Mouse (Mus musculus): ENCODE results near the gene Tanc1.
A peak's percentile ranks its signal among the peaks of the same experiment; 100 is the strongest.

Gene Tanc1

DNA sequence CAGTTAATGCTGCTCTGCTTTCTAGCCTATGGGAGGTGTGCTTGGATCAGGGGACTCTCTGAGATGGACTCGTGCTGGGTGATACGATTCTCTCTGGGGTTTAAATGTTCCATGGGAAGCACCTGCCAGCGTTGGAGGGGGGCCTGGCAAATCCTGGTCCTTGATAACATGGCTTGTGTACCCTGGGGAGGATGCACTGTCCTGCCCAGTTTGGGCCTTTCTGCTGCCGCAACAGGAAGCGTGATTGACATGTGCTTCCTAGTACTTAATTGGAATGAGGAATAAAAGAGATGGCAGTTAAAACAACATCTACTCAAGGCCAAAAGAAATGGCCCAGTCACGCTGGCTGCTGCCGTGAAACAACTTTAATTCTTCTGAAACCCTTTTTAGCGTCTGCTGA lies 109.3 kb downstream of the Tanc1 start:
- no peak for DNase-seq

DNA sequence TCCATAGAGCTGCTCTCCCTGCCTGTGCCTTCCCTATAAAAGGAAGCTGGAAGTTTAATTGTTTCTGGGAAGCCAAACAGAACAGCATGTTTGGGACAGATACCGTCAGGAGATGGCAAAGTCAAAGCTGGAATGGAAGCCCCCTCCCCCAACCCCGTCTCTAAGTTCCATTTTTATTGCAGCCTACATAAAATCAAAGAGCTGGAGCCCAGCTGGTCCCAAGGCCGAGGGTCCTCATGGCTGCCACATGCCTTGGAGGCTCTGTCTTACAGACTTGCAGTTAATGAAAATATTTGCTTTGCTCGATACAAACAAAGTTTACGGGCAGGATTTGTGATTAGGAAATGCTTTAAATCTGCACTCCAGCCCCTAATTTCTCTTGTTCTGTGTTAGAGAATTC lies 109.9 kb downstream of the Tanc1 start:
- peak in 1 of 2 experiments; percentile 2 for DNase-seq

DNA sequence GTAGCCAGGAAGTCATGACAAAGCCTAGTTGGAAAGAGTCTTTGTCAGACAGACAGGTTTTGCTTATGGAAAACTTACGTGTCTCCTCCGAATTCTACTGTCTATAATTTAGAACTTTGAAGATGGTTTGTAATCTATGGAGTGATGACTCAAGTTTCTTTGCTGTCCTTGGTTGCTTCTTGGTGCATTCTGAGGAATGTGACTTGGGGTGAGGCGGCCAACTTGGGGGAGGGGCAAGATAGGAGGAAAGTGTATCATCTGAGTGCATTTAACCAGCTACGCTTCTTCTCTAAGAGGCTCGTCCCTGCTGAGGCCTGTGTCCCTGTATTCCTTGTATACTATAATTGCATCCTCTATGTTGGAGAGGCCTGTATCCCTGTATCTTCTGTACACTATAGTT lies 111.5 kb downstream of the Tanc1 start:
- no peak for DNase-seq

DNA sequence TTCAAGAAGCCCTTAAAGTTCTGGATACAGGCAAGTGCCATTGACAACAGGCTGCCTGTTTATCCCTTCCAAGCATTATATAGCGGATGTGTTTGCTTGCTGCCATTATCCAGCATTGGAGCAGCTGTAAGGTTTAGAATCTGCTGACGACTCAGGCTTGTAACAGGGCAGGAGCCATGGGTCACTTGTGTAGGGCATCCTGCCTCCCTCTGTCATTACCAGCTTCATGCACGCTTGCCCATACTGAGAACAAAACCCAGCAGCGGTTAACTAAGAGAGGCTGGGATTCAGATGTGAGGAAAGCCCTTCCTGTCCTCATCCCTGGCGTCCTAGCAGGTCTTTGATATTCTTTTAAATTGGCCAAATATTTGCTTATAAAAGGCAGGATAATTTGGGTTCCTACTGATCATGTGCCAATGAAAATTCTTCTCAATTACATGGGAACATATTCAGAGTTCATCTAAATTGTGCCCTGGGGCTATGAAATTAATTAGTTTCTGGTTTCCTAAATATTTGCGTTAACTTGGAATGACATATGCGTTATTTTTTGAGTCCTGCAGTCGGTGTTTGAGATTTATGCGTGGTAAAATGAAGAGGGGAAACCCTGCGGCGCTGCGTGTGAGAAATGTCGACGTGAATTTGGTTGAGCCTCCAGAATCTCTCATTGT lies 113.8 kb downstream of the Tanc1 start:
- DNase-seq: no peak

DNA sequence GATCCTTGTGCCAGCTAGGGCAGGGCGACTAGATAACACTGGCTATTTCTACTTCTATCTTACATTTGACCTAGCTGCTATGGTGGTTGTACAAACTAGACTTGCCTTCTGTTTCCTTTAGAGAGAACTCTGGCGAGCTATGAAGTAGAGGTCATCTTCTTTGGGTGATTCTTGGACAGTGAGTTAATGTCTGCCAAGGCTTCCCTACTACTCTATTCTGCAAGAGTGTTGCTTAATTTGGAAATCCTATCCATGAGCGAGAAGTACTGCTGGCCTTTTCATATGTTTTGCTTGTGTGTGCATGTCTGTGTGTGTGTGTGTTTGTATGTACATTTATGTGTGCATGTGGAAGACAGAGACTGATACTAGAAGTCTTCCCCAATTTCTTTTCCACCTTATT lies 120.0 kb downstream of the Tanc1 start:
- no peak for DNase-seq

DNA sequence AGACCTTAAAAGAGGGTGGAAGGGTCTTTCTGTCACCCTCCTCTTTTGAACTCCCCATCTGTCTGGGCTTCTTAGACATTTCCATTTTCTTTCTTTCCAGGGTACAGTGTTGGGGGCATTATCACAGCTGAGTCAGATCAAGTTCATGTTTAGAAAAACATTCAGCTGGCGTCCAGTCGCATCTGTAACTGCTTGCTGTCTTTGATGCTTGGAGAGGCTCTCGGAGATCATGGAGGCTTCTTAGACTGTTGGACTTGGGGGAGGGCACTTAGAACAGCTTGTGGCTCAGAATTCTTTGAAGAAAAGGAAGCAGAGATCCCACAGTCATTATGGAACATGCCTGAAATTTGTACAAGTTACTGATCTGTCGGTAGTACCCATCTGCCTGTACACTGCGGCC lies 121.6 kb downstream of the Tanc1 start:
- DNase-seq: no peak

DNA sequence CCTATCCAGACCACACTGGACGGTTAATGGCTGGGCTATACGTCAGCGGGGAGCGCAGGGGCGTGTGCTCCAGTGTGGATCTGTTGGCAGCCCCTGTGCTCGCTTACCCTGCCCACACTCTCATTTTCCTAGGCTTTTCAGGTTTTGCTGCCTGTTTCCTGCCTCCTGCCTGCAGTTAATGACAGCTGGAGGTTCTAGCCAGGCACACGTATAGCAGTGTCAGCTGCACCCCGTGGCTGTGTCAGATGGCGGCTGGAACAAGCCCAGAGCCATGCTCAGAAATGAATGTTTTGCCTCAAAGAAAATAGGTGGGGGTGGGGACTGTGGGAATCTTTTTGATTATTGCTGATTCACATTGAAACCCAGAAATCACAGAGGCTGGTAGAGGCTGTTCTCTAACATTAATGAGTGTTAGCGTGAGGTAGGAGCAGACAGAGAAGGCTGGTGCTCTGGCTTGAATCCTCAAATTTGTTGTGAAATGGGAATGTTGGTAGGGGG lies 124.6 kb downstream of the Tanc1 start:
- peak; percentile 91 to 92 for DNase-seq

DNA sequence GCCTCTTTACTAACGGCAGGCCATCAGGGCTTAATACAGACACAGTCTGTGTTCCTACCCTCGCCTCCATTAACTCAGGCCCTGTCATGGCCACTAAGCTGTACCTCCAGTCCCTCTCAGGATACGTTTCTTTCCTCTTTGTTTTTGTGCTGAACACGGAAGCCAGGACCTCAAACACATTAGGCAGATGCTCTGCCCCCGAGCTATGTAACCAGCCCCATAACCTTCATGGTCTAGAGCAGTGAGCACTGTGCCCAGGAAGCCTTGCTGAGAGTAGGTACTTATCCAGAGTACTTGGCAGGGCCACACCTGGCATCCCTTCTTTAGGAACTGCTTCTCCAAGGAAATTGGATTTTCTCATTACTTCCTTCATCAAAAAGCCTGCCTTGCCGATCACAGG lies 125.5 kb downstream of the Tanc1 start:
- DNase-seq: peak in 1 of 2 experiments; percentile 49

DNA sequence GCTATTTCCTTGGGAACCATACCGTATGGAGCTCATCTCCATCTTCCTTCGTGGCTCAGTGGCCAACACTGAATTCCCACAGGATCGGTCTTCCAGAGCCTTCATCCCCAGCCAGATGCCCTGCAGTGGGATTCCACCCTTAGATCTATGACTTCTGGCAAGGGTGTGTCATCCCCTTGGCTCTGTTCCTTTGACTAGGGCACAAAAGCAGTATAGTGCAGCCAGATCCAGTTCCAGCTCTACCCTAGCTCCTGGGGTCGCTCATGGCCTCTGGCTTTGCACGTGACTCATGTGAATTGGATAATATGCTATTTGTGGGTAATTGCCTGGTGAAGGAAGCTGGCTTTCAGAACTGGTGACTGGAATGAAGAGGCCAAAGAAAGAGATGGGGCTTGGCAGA lies 126.5 kb downstream of the Tanc1 start:
- DNase-seq: no peak

DNA sequence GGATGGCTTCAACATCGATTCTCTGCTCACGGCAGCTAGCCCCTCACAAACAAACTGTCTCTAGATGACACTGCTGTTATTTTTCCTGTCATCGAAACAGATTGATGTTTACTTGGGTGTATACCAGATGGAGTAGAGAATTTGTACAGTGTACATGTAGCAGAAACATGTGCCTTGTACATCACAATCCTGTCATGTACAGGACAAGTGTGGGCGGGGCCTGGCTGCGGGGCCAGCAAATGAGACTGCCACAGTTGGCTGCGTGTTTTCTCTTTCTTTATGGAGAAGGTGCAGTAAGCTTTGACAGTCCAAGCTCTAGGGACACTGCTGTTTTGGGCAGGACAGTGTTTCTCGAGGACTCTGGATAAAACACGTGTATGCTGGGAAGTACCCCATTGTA lies 127.2 kb downstream of the Tanc1 start:
- DNase-seq: peak in 1 of 2 experiments; percentile 29

DNA sequence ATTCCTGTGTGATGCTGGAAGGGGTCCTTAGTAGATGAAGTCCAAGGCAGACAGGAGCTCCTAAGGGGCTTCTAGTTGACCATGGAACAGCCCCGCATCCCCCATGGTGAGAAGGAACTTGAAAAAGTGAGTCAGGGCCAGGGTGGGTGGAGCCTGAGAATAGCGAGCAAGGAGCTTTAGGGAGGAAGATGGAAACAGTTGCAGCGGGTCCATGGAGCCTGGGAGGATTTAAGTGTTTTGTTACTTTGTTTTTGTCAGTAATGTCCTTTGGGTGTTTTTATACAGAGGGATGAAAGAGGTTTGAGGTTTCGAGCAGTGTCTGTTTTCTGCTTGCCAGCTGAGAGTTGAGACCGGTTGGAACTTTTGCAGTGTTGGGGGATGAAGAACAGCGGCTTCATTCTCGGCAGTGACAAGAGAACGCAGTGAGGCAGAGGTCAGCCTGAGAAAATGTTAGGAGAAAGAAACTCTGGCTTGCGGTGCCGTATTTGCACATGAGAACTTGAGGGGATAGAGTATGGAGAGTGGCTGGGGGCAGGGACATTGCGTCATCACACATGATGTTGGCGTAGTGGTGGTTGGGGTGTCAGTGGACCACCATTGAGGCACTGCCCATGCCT lies 130.8 kb downstream of the Tanc1 start:
- no peak for DNase-seq

DNA sequence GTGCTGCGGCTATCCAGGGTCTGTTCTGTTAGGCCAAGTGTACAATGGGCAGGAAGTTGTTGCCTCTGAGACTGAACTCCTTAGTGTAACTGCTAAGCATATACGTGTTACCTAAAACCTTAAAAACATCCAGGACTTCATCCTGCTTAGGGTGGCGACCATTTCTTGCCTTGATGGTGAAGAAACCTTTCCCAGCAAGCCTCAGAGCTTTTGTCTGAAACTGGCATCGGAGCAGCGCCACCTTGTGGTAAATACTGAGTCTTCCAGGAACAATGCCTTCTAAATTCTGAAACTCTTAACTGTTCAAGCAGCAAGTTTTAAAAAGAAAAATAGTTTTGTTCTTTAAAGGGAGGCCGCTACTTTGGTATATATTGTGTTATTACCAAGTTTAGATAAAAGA lies 133.6 kb downstream of the Tanc1 start:
- DNase-seq: peak; percentile 70 to 80

DNA sequence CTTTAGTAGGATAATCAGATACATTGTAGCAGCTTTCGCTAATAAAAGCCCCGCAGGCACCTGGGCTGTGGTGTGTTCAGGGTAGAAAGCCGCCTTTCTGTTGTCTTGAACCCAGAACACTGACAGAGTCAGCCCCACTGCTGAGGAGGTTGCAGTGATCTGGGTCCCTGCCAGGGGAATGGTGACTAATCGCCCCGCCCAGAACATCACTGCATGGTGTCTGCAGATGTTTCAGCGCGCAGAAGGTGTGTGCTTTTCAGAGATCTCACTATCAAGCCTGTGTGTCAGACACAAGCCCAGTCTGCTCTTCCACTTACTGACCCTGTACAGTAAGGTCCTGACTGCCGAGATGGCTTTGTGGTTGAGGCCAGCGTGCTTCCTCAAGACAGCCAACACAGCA lies 134.2 kb downstream of the Tanc1 start:
- peak; percentile 49 to 69 for DNase-seq

DNA sequence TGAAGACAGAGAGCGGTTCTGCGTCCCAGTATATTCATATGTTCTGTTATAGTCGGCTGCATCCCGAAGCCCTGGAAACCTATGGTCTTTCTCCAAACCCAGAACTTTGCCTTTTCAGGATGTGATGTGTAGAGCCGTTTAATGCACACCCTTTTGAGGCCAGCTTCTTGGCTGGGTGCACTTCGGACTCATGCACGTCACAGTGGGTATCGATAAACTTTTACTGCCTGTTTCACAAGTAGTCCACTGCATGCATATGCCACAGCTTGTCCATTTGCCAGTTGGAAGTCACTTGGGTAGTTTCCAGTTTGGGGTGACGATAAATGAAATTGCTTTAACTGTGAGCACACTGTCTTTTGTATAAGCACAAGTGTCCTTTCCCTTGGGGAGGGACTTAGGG lies 135.9 kb downstream of the Tanc1 start:
- DNase-seq: no peak

DNA sequence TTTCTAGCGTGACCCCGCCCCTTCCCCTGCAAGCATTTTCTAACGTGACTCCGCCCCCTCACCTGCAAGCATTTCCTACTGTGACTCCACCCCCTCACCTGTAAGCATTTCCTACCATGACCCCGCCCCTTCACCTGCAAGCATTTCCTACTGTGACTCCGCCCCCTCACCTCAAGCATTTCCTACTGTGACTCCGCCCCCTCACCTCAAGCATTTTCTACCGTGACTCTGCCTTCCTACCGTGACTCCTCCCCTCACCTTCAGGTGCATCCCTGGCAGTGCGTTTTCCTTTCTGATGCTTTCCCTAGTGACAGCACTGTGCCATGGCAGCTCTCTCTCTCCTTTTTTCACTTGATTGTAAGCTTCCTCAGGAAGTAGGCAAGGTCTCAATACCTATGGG lies 137.5 kb downstream of the Tanc1 start:
- no peak for DNase-seq

DNA sequence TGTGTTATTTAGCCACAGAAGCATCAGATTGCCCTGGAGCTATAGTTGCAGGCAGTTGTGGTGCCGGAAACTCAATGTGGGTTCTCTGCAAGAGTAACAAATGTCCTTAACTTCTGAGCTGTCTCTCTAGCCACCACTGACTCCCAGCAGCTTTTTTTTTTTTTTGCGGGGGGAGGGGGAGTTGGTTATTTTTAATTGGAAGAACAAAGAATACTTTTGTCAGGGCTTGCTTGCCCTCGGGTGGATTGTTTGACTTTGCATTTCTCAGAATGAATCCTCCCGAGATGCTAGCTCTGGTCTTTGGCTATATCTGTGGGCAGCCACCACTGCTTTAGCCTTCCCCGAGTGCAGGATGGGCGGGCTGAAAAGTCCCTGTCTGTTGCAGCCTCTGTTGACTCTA lies 139.3 kb downstream of the Tanc1 start:
- no peak for DNase-seq

DNA sequence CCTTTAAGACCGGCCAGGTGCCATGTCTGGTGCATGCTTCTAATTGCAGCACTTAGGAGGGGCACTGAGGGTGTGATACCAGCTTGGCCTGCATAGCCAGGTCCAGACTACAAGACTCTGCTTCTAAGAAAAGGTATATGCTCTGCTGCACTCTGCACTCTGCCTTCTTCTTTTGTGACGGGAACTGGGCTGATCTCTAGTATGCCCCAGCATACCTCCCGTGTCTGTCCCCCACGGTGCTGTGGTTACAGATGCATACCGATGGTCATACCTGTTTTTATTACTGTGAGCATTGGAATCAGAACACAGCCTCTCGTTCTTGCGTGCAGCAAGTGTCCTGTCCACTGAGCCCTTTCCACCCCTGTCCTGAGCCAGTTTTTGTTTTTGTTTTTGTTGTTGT lies 140.3 kb downstream of the Tanc1 start:
- DNase-seq: no peak

DNA sequence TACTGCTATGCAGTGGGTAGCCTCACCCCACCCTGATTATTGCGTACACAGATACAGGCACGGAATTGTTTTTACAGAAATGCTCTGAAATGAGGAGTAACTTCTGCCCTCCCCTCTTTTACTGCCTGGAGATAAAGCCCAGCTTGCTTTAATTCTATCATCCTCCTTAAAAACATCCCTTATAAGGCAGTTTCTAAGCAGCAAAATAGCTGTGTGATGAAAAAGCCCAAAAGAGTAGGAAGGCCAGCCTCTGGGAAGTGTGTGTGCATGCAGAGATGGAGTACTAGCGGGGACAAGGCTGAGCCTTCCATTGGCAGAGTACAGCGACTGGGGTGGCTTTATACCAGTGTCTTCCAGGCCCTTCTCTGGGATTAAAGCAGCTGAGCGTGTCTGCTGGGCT lies 140.9 kb downstream of the Tanc1 start:
- DNase-seq: no peak

DNA sequence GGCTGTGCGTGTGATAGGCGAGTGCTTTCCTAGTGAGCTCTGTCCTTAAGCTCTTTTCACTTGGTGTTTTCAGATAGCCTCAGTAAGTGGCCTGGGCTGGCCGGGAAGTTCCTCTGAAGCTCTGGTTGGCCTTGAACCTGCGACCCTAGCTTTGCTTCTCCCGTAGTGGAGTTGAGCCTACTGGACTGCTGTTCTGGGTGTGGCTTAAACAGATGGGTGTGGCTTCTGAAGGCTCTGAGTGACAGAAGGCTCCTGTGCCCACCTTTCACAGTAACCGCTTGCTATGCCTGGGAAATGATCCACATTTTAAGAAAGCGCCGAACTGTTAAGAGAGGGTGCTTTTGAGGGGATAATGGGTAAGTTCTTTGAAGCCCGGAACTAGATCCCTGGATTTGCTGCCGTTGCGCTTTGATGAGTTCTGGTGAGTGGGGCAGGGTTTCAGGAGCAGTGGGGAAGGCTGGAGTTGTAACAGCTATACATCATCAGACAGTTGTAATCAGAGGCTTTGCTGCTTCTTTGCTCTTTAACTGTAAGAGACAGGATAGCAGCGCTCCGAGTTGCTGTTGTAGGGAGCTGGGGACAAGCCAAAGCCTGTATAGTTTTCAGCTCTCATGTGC lies 144.4 kb downstream of the Tanc1 start:
- DNase-seq: no peak

DNA sequence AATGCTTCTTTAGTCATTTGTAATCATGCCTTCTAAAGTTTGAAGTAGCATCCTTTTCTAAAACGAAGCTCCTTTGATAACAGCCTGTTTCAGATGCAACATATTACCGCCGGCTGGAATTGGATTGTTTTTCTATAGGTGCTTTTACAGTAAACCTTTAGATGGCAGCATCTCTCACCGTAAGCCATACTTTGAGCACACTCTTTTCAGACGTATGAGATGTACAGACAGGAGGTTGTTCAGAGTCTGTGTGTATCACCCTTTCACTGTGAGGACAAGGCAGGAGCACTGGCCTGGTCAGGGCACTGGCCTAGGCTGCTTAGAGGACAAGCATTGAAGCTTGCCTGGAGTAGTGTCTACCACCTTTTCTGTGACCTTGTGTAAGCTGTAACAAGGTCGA lies 145.2 kb downstream of the Tanc1 start:
- DNase-seq: no peak

DNA sequence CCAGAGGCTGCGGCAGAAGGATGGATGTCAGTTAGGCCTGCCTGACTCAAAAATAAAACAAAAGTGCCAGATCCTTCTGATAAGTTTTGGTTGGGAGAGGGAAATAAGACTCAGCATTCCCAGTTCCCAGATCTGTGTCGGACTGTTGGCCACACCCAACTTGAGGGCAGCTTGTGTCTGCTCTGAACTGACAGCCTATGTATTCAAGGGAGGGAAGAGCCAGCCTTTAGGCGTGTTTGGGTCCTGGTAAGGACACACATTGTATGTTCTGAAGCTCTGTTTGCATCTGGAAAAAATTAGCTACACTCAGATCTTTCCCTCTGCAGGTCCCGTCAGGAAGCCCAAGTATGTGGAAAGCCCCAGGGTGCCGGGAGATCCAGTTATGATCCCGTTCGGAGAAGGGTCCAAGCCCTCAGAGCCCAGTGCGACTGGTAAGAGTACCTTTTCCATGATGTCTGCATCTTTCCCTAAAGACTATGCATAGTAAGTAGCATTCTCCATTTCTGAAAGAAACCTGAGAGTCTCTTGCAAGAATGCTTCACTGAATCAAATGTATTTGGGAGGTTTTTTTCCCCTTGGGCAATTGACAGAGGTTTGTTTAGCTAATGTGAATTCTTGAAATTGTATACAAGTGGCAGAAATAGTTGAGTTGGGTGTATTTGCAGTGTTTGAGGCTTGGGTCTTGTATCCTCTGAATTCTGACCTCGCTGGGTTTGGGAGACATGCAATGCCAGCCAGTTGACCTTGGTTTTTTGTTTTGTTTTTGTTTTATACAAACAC lies 146.5 kb downstream of the Tanc1 start:
- DNase-seq: no peak

DNA sequence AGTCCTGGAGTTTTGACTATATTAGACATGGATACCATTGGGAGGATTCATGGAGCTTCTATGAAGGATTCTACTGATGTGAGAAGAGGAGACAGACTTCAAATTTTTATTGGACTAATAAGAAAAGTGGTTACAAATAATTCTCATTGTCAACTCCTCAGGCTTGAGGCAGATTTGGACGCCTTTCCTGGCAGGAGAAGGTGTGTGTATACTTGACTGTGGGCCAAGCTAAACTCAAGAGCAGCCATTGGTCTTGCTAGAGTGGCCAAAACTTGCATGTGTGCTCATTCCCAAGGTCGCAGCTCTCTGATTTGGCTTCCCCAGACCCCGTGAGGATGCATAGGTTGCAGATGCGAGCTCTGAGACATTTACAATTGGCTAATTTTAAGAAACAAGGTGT lies 148.9 kb downstream of the Tanc1 start:
- no peak for DNase-seq

DNA sequence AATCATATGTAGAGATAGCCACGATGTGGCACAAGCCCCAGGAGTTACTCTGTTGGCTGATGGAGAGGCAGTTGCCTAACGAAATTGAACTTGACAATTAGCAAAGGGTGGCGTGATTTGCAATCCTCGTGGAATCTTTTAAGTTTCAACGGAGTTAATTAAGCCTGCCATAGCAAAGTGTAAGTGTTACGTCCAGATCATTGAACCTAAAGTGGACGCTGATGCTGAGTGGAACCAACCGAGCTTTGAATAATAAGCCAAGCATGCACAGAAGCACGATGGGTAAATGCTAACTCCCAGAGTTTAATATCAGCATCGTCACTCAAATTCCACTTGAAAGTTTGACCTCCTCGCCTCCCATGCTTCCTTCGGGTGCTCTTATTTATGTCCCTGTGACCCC lies 149.3 kb downstream of the Tanc1 start:
- DNase-seq: no peak

DNA sequence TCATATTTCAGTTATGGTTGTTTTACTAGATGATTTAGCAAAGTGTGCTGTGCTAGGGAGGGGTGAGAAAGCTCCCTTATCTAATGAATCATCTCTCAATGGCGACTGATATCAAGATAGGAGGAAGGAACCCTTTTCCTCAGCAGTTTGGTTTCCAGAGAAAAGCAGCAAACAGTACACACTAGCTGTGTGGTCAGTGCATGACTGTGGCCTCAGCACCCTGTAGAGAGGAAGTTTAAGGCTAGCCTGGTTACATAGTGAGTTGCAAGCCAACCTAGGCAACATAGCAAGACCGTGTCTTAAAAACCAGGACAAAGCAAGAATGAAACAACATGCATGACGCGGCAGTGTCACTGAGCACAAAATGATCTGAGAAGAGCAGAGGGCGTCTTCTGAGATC lies 150.4 kb downstream of the Tanc1 start:
- no peak for DNase-seq
